Mouse (Mus musculus) embryonic fibroblast, embryonic 13.5 days (primary cell): ENCODE data around the gene Wdr70.

Source experiments
- CTCF ChIP-seq: IDR thresholded peaks from 2 replicates; pipeline ENCODE4 v1.5.1; 2011; ENCODE audit warnings: mild to moderate bottlenecking, control low read depth, low read length, moderate library complexity, borderline replicate concordance; ENCODE audit not compliant: insufficient read depth
- POLR2A ChIP-seq: IDR thresholded peaks from 2 replicates; pipeline ENCODE4 v1.6.1; 2011; ENCODE audit warnings: low read depth, mild to moderate bottlenecking, control low read depth, low read length, moderate library complexity

- TF ChIP-seq CTCF = no peak
- no peak for TF ChIP-seq POLR2A
These were observed 213.9 kb downstream of the Wdr70 start for GRCm38 (mm10) chr15:7885106-7885505.
